Mouse (Mus musculus): ENCODE measurements at regions not wholly inside any gene's neighbourhood (a gene's known extent, or its start where the extent isn't known, plus 50 kb on each side); places are given as distances from the start of the nearest gene placed in this dataset.

GRCm38 (mm10) chr3:149160833-149161232, 170.5 kb upstream of the Adgrl2 start:
- ATAC-seq (replicated peaks; ENCODE audit: low FRiP score, poor library complexity, severe bottlenecking): no peak

GRCm38 (mm10) chr3:149157381-149157780, 167.0 kb upstream of the Adgrl2 start:
- ATAC-seq (replicated peaks; ENCODE audit: low FRiP score, poor library complexity, severe bottlenecking): no peak

GRCm38 (mm10) chr3:149152312-149152711, 162.0 kb upstream of the Adgrl2 start:
- no peak for ATAC-seq (replicated peaks; ENCODE audit: low FRiP score, poor library complexity, severe bottlenecking)

- ATAC-seq (replicated peaks; ENCODE audit: low FRiP score, poor library complexity, severe bottlenecking): no peak
These were observed 160.4 kb upstream of the Adgrl2 start for GRCm38 (mm10) chr3:149150796-149151195.

GRCm38 (mm10) chr3:149148608-149149007, 158.3 kb upstream of the Adgrl2 start:
- no peak for ATAC-seq (replicated peaks; ENCODE audit: low FRiP score, poor library complexity, severe bottlenecking)

GRCm38 (mm10) chr3:149147916-149148315, 157.6 kb upstream of the Adgrl2 start:
- ATAC-seq (replicated peaks; ENCODE audit: low FRiP score, poor library complexity, severe bottlenecking): no peak

GRCm38 (mm10) chr3:149146673-149147072, 156.3 kb upstream of the Adgrl2 start:
- no peak for ATAC-seq (replicated peaks; ENCODE audit: low FRiP score, poor library complexity, severe bottlenecking)

- ATAC-seq (replicated peaks; ENCODE audit: low FRiP score, poor library complexity, severe bottlenecking): no peak
These were observed 150.1 kb upstream of the Adgrl2 start for GRCm38 (mm10) chr3:149140461-149140860.

GRCm38 (mm10) chr3:149134028-149134938, 143.9 kb upstream of the Adgrl2 start:
- no peak for ATAC-seq (replicated peaks; ENCODE audit: low FRiP score, poor library complexity, severe bottlenecking)

GRCm38 (mm10) chr3:149118806-149119205, 128.5 kb upstream of the Adgrl2 start:
- ATAC-seq (replicated peaks; ENCODE audit: low FRiP score, poor library complexity, severe bottlenecking): no peak

GRCm38 (mm10) chr3:149117684-149118056, 127.3 kb upstream of the Adgrl2 start:
- no peak for ATAC-seq (replicated peaks; ENCODE audit: low FRiP score, poor library complexity, severe bottlenecking)

GRCm38 (mm10) chr3:149117018-149117683, 126.8 kb upstream of the Adgrl2 start:
- no peak for ATAC-seq (replicated peaks; ENCODE audit: low FRiP score, poor library complexity, severe bottlenecking)

- no peak for ATAC-seq (replicated peaks; ENCODE audit: low FRiP score, poor library complexity, severe bottlenecking)
These were observed 126.2 kb upstream of the Adgrl2 start for GRCm38 (mm10) chr3:149116604-149117003.

- no peak for ATAC-seq (replicated peaks; ENCODE audit: low FRiP score, poor library complexity, severe bottlenecking)
These were observed 125.5 kb upstream of the Adgrl2 start for GRCm38 (mm10) chr3:149115901-149116300.

GRCm38 (mm10) chr3:149112878-149113277, 122.5 kb upstream of the Adgrl2 start:
- ATAC-seq (replicated peaks; ENCODE audit: low FRiP score, poor library complexity, severe bottlenecking): no peak

GRCm38 (mm10) chr3:149111529-149112439, 121.4 kb upstream of the Adgrl2 start:
- ATAC-seq (replicated peaks; ENCODE audit: low FRiP score, poor library complexity, severe bottlenecking): no peak

GRCm38 (mm10) chr3:149110831-149111230, 120.5 kb upstream of the Adgrl2 start:
- ATAC-seq (replicated peaks; ENCODE audit: low FRiP score, poor library complexity, severe bottlenecking): no peak

- no peak for ATAC-seq (replicated peaks; ENCODE audit: low FRiP score, poor library complexity, severe bottlenecking)
These were observed 115.5 kb upstream of the Adgrl2 start for GRCm38 (mm10) chr3:149105709-149106450.

GRCm38 (mm10) chr3:149105181-149105580, 114.8 kb upstream of the Adgrl2 start:
- ATAC-seq (replicated peaks; ENCODE audit: low FRiP score, poor library complexity, severe bottlenecking): no peak
